Mouse (Mus musculus) mouse trophoblast stem cell (cell line): ENCODE measurements around the gene Wdr45.

Experiments used
- in situ Hi-C, 2 experiments: fragments of 300-500 bp; cut with MseI, MboI; formaldehyde crosslinking; loops; 2 replicates in 1 of 2; 3 replicates in 1 of 2; pipeline ENCODE4 v1.15.1; 2025

Wdr45 gene

DNA sequence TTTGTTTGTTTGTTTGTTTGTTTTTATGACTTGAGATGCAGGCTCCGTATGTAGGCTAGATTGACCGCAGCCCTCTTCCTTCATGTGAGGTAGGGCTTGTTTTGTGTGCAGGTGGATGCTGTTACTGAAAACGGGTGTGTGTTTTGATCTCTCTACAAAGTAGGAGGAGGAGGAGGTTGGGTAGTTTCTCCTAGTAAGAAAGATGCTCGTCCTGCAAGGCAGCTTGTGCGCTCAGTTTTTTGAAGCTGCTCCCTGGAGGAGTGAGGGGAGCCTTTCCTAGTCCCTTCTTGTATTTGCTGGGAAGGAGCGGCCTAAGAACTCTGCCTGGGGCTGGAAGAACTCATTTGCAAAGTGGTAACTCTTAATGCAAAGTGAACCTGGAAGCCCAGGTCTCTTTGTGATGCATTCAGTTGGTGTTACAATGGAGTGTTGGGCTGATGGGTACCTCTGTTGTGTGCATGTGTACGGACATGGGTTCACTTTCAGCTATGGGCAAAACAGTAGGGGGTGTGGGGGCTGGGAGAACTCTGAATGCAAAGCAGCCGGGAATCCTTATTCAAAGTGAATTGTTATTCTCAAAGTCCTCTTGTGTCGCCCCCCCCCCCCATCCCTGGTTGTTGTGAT, 50.6 kb downstream of the Wdr45 start:
- in situ Hi-C loops: no loop called here

DNA sequence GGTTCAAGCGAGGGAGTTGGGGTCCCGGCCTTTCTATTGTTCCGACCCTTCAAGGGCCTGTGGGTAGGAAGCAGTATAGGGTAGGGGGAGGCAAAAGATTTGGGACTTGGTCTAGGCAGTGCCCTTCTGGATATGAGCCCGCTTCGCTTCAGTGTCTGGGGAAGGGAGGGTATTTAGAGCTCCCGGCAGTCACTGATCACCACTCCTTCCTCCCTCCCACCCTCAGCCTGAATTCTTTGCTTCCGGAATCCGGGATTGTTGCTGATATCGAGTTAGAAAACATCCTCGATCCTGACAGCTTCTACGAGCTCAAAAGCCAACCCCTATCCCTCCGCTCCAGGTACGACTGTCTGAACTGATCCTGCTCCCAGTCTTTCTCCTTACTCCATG, 51.1 kb downstream of the Wdr45 start:
- in situ Hi-C loops: no loop called here

- in situ Hi-C loops: no loop called here
Measured at GRCm38 (mm10) chrX:7765764-7766163, 51.6 kb downstream of the Wdr45 start.

GRCm38 (mm10) chrX:7769302-7770017, 55.3 kb downstream of the Wdr45 start:
- in situ Hi-C loops: no loop called here

DNA sequence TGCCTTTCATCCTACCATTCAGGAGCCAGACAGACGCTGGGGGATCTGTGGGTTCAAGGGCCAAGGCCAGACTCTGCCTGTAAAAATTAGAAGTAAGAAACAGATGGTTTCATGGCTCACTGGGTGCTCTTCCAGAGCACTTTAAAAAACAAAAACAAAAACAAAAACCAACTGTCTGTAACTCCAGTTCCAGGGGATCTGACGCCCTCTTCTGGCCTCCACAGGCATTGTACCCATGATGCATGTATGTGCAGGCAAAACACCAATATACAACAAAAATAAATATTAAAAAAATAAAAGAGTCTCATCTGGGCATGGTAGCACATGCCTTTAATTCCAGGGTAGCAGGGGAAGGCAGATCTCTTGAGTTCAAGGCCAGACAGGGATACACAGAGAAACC, 58.6 kb downstream of the Wdr45 start:
- in situ Hi-C loops: no loop called here

- in situ Hi-C loops: no loop called here
Measured at GRCm38 (mm10) chrX:7775501-7776205, 61.5 kb downstream of the Wdr45 start.

GRCm38 (mm10) chrX:7776329-7777082, 62.4 kb downstream of the Wdr45 start:
- in situ Hi-C loops: no loop called here
